Mouse (Mus musculus) forebrain, embryonic 13.5 days (tissue): Measurements from ENCODE around the gene Tpcn1. TPM values are rescaled to one million over a fixed set of nuclear protein-coding genes. Genes with fewer than 3 reads are reported as not detected.

Source experiments
- ATAC-seq: fragments of 200-750 bp; cut with Nextera tagmentation; 2 replicates; pipeline ENCODE4 v1.8.0; 2017
- H3K27ac ChIP-seq: fragments of 300-500 bp; sonication (generic); 2 replicates; pipeline ENCODE4 v1.5.1; 2015; ENCODE audit warnings: inconsistent platforms, mild to moderate bottlenecking, moderate library complexity
- H3K27me3 ChIP-seq: fragments of 300-500 bp; sonication (generic); 2 replicates; pipeline ENCODE4 v1.6.1; 2015; ENCODE audit warnings: mild to moderate bottlenecking, inconsistent platforms
- H3K36me3 ChIP-seq: fragments of 300-500 bp; sonication (generic); 2 replicates; pipeline ENCODE4 v1.6.1; 2015; ENCODE audit warnings: mild to moderate bottlenecking, inconsistent platforms; ENCODE audit not compliant: poor library complexity, severe bottlenecking
- H3K4me1 ChIP-seq: fragments of 300-500 bp; sonication (generic); 2 replicates; pipeline ENCODE4 v1.6.1; 2015; ENCODE audit warnings: inconsistent platforms
- H3K4me2 ChIP-seq: fragments of 300-500 bp; sonication (generic); 2 replicates; pipeline ENCODE4 v1.6.1; 2015; ENCODE audit warnings: inconsistent platforms, mild to moderate bottlenecking, moderate library complexity
- H3K4me3 ChIP-seq: fragments of 300-500 bp; sonication (generic); 2 replicates; pipeline ENCODE4 v1.5.1; 2015; ENCODE audit warnings: mild to moderate bottlenecking, inconsistent platforms
- H3K9ac ChIP-seq: fragments of 300-500 bp; sonication (generic); 2 replicates; pipeline ENCODE4 v1.6.1; 2015; ENCODE audit warnings: mild to moderate bottlenecking, inconsistent platforms
- H3K9me3 ChIP-seq: fragments of 300-500 bp; sonication (generic); replicated peaks from 2 replicates; pipeline ENCODE4 v1.6.1; 2016; ENCODE audit warnings: inconsistent platforms
- WGBS: fragments of 180-500 bp; shearing (Covaris S2); methylation state at CpG from one replicate; pipeline ENCODE4 v1.1.7; 2015; 5-methylcytosine and 5-hydroxymethylcytosine counted together
- polyA plus RNA-seq: library from polyadenylated mRNA; unstranded; fragments of >200 nt; fragmentation: Nextera tagmentation; extraction: Ambion mirVana; gene quantifications from 2 replicates; pipeline ENCODE4 v1.2.1, GENCODE M21; 2015

The Tpcn1 gene
- polyA plus RNA-seq = 14.8 and 15.8 TPM in 2 replicates

DNA sequence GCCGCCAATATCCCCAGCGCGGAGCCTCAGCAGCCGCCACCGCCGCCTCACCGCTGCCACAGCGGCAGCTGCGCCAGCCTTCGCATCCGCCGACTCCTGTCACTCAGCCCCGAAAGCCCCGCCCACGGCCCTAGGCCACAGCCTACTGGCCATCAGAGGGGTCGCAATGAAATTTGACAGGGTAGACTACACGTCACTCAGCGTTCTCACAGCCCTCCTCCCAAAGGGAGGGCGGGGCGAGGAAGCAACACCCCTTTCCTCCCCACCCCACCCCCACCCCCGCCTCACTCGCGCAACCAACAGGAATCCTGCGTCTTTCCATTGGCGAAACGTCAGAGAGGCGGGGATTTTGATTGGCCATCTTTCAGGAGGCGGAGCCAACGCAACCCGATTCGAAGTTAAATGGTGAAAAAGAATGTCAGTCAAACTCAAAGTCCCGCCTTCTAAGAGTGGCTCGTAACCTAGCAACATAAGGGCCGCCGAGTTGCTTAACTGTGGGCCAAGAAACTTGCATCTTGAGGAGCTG is at the start of gene Tpcn1, which contains the start of gene Iqcd:
Gene Tpcn1 (minus strand): TSS at position 105 of the 526 bp plus-strand sequence.
Gene Iqcd (plus strand): TSS at position 448 of the 526 bp plus-strand sequence.
- no peaks in the 10 kb centered on the region for H3K9me3 ChIP-seq
- H3K36me3 ChIP-seq = peaks cover 11% of the 10 kb centered on the region
- peak within 1 kb of the TSS; percentile 99 for H3K4me2 ChIP-seq
- H3K27ac ChIP-seq = peak within 1 kb of the TSS; percentile 59; the same call in 1 of the 2 replicates
- peak within 1 kb of the TSS; percentile 88 for H3K9ac ChIP-seq
- H3K4me3 ChIP-seq = peak within 1 kb of the TSS; percentile 68
- ATAC-seq = peak; percentile 99
- WGBS = under 1% methylated on average over 35 of the region's 35 CpGs
- H3K4me1 ChIP-seq = peaks cover 34% of the 10 kb centered on the region
- H3K27me3 ChIP-seq = no peaks in the 10 kb centered on the region

GRCm38 (mm10) chr5:120635633-120636032 is 47.2 kb upstream of the Tpcn1 start:
- 90% methylated on average over 5 of the region's 5 CpGs for WGBS
- no peak overlapping the region for H3K4me2 ChIP-seq
- peaks cover 4% of the 10 kb centered on the region; the same call in 1 of the 2 replicates for H3K4me1 ChIP-seq
- H3K9me3 ChIP-seq = no peaks in the 10 kb centered on the region
- H3K9ac ChIP-seq = no peak overlapping the region
- no peaks in the 10 kb centered on the region for H3K36me3 ChIP-seq
- H3K4me3 ChIP-seq = no peak overlapping the region
- ATAC-seq = no peak
- peaks cover 6% of the 10 kb centered on the region; the same call in 1 of the 2 replicates for H3K27me3 ChIP-seq
- no peak overlapping the region for H3K27ac ChIP-seq

DNA sequence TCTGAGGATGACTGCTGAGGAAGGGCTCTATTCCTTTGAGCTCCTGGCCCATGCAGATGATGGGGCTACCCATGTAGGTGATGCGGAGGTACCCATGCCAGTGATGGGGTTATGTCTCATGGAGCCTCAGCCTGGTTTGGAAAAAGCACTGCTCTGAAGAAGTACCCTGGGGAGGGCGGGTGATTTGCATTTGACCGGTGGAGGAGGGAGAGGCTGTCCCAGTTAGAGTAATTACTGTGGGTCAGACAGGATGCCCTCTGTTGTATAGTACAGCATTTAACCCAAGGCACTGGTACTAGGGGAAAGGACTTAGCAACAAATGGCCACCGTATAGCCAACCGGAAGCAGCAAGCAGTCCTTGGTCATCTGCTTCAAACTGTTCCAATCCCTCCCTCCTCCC is 46.4 kb upstream of the Tpcn1 start:
- H3K4me3 ChIP-seq = no peak overlapping the region
- H3K9ac ChIP-seq = no peak overlapping the region
- WGBS = 62% methylated on average over 5 of the region's 5 CpGs
- H3K4me1 ChIP-seq = peaks cover 4% of the 10 kb centered on the region; the same call in 1 of the 2 replicates
- no peaks in the 10 kb centered on the region for H3K9me3 ChIP-seq
- no peak overlapping the region for H3K27ac ChIP-seq
- peaks cover 6% of the 10 kb centered on the region for H3K27me3 ChIP-seq
- no peaks in the 10 kb centered on the region for H3K36me3 ChIP-seq
- no peak overlapping the region for H3K4me2 ChIP-seq
- no peak for ATAC-seq

DNA sequence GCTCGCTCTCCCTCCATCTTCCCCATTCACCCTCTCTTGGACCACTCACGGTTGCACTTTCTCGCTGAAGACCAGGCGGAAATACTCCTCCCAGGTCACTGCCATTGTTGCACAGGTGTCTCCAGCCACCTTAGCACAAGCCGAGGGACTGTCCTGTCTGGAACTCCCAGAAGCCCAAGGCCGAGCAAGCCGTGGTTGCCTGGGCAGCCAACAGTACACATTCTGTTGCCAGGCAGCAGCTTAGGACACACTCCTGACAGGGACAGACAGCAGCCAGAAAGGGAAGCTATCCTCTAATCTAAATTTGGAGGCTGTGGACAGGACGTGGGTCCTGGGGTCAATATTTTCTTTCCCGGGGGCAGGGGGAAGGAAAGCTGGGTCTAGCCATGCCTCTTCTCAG is 45.7 kb upstream of the Tpcn1 start, which contains the start of gene Cfap73:
Gene Cfap73 (minus strand): TSS at position 105 of the 400 bp plus-strand sequence.
- Histone ChIP-seq H3K9ac (no peak within 1 kb of the TSS), H3K9me3 (no peaks in the 10 kb centered on the region), H3K27me3 (peaks cover 6% of the 10 kb centered on the region), H3K36me3 (no peaks in the 10 kb centered on the region), H3K4me2 (no peak within 1 kb of the TSS), H3K4me1 (peaks cover 4% of the 10 kb centered on the region; the same call in 1 of the 2 replicates), H3K4me3 (no peak within 1 kb of the TSS), H3K27ac (no peak within 1 kb of the TSS)
- 62% methylated on average over 9 of the region's 9 CpGs for WGBS
- no peak for ATAC-seq

DNA sequence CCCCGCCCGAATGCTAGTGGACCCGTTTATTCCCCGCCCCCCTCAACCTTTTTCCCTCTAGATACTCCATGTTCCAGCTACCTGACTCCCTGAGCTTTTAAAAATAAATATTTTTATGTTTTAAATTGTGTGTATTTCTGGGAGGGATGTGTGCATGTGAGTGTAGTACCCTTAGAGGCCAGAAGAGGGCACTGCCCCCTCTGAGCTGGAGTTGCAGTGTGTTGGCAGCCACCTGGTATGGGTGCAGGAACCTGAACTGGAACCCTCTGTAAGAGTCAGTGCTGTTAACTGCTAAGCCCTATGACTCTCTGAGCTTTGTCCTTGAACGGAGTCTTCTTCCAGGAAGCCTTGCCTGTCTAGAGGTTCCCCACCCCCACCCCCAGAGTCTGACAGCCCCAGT is 43.4 kb upstream of the Tpcn1 start:
- no peak overlapping the region for H3K27ac ChIP-seq
- H3K4me2 ChIP-seq = no peak overlapping the region
- H3K9me3 ChIP-seq = no peaks in the 10 kb centered on the region
- no peak overlapping the region for H3K9ac ChIP-seq
- H3K4me3 ChIP-seq = no peak overlapping the region
- 89% methylated on average over 5 of the region's 5 CpGs for WGBS
- ATAC-seq = no peak
- peaks cover 4% of the 10 kb centered on the region; the same call in 1 of the 2 replicates for H3K4me1 ChIP-seq
- H3K36me3 ChIP-seq = peaks cover 15% of the 10 kb centered on the region
- peaks cover 6% of the 10 kb centered on the region for H3K27me3 ChIP-seq

- 9% methylated on average over 29 of the region's 29 CpGs for WGBS
- peak overlapping the region; percentile 14; the same call in 1 of the 2 replicates for H3K9ac ChIP-seq
Observed at GRCm38 (mm10) chr5:120631128-120631527, 42.7 kb upstream of the Tpcn1 start.

GRCm38 (mm10) chr5:120628624-120629023 is 40.2 kb upstream of the Tpcn1 start:
- H3K4me1 ChIP-seq = peaks cover 4% of the 10 kb centered on the region; the same call in 1 of the 2 replicates
- no peak overlapping the region for H3K4me2 ChIP-seq
- no peak overlapping the region for H3K9ac ChIP-seq
- H3K27me3 ChIP-seq = peaks cover 6% of the 10 kb centered on the region
- no peaks in the 10 kb centered on the region for H3K9me3 ChIP-seq
- no peak for ATAC-seq
- no peak overlapping the region for H3K4me3 ChIP-seq
- 67% methylated on average over 7 of the region's 7 CpGs for WGBS
- peaks cover 47% of the 10 kb centered on the region for H3K36me3 ChIP-seq
- H3K27ac ChIP-seq = no peak overlapping the region

More at GRCm38 (mm10) chr5:120631128-120631527, 42.7 kb upstream of the Tpcn1 start:
- Histone ChIP-seq H3K27ac (no peak overlapping the region), H3K4me2 (peak overlapping the region; percentile 45), H3K4me3 (peak overlapping the region; percentile 19; the same call in 1 of the 2 replicates), H3K27me3 (peaks cover 6% of the 10 kb centered on the region), H3K9me3 (no peaks in the 10 kb centered on the region), H3K4me1 (peaks cover 4% of the 10 kb centered on the region; the same call in 1 of the 2 replicates), H3K36me3 (peaks cover 22% of the 10 kb centered on the region)
- no peak for ATAC-seq

DNA sequence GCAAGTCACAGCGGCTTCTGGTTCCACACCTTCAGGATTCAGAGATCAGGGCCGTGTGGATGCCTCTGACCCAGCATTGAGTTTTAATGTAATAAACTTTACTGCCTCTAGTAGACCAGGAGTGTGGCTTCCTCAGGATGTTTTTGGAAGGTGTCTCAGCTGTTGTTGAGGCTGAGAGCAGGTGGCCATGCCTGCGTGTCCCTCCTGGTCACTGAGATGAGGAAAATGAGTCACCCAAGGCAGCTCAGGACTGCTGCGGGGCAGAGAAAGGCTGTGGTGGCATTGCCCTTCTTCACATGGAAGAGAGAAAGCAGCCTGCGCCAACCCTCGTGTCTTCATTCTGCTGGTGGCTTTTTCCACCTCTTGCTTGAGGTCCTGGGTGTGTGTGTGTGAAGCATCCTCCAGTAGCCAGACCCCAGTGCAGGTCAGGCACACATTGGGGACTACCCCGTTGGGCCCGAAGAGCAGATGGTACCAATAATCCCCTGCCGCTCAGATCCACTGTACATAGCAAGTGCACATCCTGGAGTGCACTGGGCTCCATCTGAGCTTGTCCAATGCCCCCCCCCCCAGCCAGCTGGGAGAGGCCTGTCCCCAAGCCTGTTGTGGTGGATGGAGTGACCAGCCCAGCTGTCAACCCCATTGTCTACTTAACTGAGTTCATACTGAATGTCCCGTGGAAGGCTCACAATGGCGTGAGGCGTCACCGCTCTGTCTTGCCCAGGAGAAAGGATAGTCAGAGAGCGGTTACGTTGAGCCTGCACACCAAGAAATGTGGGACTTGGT is 39.2 kb upstream of the Tpcn1 start:
- Histone ChIP-seq H3K4me3 (no peak overlapping the region), H3K27me3 (peaks cover 6% of the 10 kb centered on the region), H3K27ac (no peak overlapping the region), H3K36me3 (peaks cover 56% of the 10 kb centered on the region), H3K4me1 (peaks cover 4% of the 10 kb centered on the region; the same call in 1 of the 2 replicates), H3K9ac (no peak overlapping the region), H3K9me3 (no peaks in the 10 kb centered on the region), H3K4me2 (no peak overlapping the region)
- no peak for ATAC-seq
- WGBS = 92% methylated on average over 15 of the region's 15 CpGs

DNA sequence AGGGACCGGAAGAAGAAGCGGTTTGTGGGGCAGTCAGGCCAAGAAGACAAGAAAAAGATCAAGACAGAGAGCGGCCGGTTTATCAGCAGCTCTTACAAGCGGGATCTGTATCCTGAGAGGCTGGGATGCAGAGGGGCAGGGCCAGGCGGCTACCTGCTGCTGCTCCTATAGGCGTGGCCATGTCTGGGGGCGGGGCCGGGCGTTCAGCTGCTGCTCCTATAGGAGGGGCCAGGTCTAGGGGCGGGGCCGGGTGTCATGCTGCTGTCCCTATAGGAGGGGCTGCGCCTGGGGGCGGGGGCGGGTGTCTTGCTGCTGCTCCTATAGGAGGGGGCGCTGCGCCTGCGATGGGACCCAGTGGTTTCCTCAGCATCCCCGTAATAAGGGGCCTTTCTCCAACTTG is 37.9 kb upstream of the Tpcn1 start:
- Histone ChIP-seq H3K9me3 (no peaks in the 10 kb centered on the region), H3K9ac (no peak overlapping the region), H3K27me3 (peaks cover 3% of the 10 kb centered on the region), H3K4me2 (no peak overlapping the region), H3K4me3 (no peak overlapping the region), H3K36me3 (peaks cover 70% of the 10 kb centered on the region), H3K4me1 (peaks cover 4% of the 10 kb centered on the region; the same call in 1 of the 2 replicates), H3K27ac (no peak overlapping the region)
- ATAC-seq = no peak
- WGBS = 20% methylated on average over 19 of the region's 19 CpGs

DNA sequence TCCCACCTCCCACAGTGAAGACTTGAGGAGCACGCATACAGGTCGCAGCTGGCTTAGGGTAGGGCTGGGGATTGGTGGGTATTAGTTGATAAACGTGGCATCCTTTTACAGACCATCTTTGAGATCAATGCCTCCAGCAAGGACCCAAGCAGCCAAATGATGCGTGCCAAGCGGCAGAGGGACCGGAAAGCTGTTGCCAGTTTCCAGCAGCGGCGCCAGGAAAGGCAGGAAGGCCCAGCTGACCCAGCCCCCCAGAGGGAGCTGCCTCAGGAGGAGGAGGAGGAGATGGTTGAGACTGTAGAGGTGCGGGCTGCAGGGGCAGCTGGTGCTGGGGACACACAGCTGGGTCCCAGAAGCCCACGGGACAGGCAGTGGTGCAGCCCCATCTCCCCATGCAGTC is 36.0 kb upstream of the Tpcn1 start:
- peaks cover 89% of the 10 kb centered on the region for H3K36me3 ChIP-seq
- H3K27me3 ChIP-seq = no peaks in the 10 kb centered on the region
- ATAC-seq = no peak
- no peaks in the 10 kb centered on the region for H3K4me1 ChIP-seq
- no peak overlapping the region for H3K4me2 ChIP-seq
- no peaks in the 10 kb centered on the region for H3K9me3 ChIP-seq
- no peak overlapping the region for H3K4me3 ChIP-seq
- H3K27ac ChIP-seq = no peak overlapping the region
- H3K9ac ChIP-seq = no peak overlapping the region
- 94% methylated on average over 10 of the region's 10 CpGs for WGBS

DNA sequence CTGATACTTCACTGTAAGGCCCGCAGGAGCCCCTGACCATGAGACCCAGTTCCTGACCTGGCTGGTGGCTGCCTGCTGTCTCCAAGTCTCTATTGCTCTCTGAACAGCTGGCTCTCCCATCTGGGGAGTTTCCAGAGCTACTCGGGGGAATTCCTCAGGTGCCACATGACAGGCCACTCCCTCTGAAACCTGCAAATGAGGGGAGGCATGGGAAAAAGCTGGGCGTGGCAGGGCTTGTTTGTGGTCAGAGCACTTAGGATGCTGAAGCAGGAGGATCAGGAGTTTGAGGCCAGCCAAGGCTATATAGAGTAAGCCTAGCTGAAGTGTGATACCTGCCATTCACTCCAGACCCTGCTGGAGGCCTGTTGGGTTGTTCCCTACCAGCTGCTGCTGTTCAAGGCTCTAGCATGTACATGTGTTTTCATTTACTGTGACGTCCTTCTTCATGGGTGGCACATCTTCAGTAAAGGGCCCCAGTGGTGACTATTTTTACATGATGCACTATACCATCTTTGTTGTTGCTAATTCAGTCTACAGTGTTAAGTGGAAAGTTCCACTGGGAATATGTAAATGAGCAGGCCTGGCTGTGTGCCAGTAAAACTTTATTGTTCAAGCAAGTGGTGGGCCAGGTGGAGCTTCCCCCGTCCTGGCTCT is 33.9 kb upstream of the Tpcn1 start:
- no peak overlapping the region for H3K4me2 ChIP-seq
- ATAC-seq = no peak
- WGBS = 71% methylated on average over 5 of the region's 5 CpGs

GRCm38 (mm10) chr5:120621846-120622197 is 33.3 kb upstream of the Tpcn1 start:
- H3K9me3 ChIP-seq = no peaks in the 10 kb centered on the region
- peaks cover 100% of the 10 kb centered on the region for H3K36me3 ChIP-seq
- no peaks in the 10 kb centered on the region for H3K4me1 ChIP-seq
- no peak for ATAC-seq
- 92% methylated on average over 10 of the region's 10 CpGs for WGBS
- no peak overlapping the region for H3K9ac ChIP-seq
- H3K4me3 ChIP-seq = no peak overlapping the region
- no peak overlapping the region for H3K4me2 ChIP-seq
- no peak overlapping the region for H3K27ac ChIP-seq
- H3K27me3 ChIP-seq = no peaks in the 10 kb centered on the region

More for the DNA sequence above, 33.9 kb upstream of the Tpcn1 start:
- Histone ChIP-seq H3K9me3 (no peaks in the 10 kb centered on the region), H3K4me1 (no peaks in the 10 kb centered on the region), H3K9ac (no peak overlapping the region), H3K27ac (no peak overlapping the region), H3K36me3 (peaks cover 100% of the 10 kb centered on the region), H3K4me3 (no peak overlapping the region), H3K27me3 (no peaks in the 10 kb centered on the region)
